ENCODE assay signal across 26 mouse cellular contexts in genomic region chr16:90890683-90891082, GRCm38 (mm10).
"Had no signal": no experiment of that assay in that cellular context is flagged by ENCODE, and none has a peak within 500 bp of the region (broad histone marks: within the 10 kb centered on the region; RNA-seq: fewer than 3 reads in every experiment).

No protein-coding gene starts in this region.

- H3K9ac ChIP-seq: heart, embryonic 15.5 days; hindbrain, embryonic 13.5 days; hindbrain, embryonic 15.5 days; kidney, embryonic 15.5 days; limb, embryonic 12.5 days; liver, embryonic 13.5 days had no signal

- H3K36me3 ChIP-seq: heart, embryonic 13.5 days; heart, embryonic 15.5 days; hindbrain, embryonic 13.5 days; hindbrain, embryonic 15.5 days; kidney, embryonic 15.5 days; limb, embryonic 10.5 days; limb, embryonic 12.5 days; liver, embryonic 13.5 days had no signal

- H3K4me2 ChIP-seq: heart, embryonic 11.5 days; hindbrain, embryonic 13.5 days; hindbrain, embryonic 15.5 days; limb, embryonic 12.5 days; liver, embryonic 11.5 days; liver, embryonic 13.5 days had no signal

- ATAC-seq: hindbrain, postnatal 0 days; intestine, embryonic 16.5 days had no signal

- H3K9me3 ChIP-seq: heart, embryonic 15.5 days; hindbrain, embryonic 13.5 days; hindbrain, embryonic 15.5 days; kidney, embryonic 15.5 days; limb, embryonic 10.5 days; liver, embryonic 13.5 days had no signal

- H3K4me3 ChIP-seq: heart, adult 2 months; heart, embryonic 13.5 days; heart, embryonic 15.5 days; hindbrain, embryonic 13.5 days; hindbrain, embryonic 15.5 days; kidney, embryonic 15.5 days; limb, embryonic 10.5 days; limb, embryonic 12.5 days; liver, embryonic 13.5 days had no signal

- DNase-seq: gastrocnemius, postnatal 14 days; gastrocnemius, postnatal 36 days; heart, adult 11 months; heart, adult 2 months; heart, postnatal 14 days; heart, postnatal 36 days; kidney, adult 11 months; kidney, adult 2 months; kidney, adult 9 months; kidney, postnatal 14 days; kidney, postnatal 36 days; layer of hippocampus, adult 9-11 months; layer of hippocampus, postnatal 36 days; liver; liver, embryonic 13.5 days had no signal

- H3K27me3 ChIP-seq: heart, embryonic 13.5 days; hindbrain, embryonic 13.5 days; hindbrain, embryonic 15.5 days had no signal

- H3K27ac ChIP-seq: heart, adult 2 months; hindbrain, embryonic 13.5 days; hindbrain, embryonic 15.5 days; hindbrain, postnatal 0 days; limb, embryonic 10.5 days; limb, embryonic 12.5 days; liver, embryonic 13.5 days had no signal
